Mouse (Mus musculus) thymus, adult 2 months (tissue): ENCODE measurements around the gene Serpine3. TPM values are rescaled to one million over a fixed set of nuclear protein-coding genes. Genes with fewer than 3 reads are reported as not detected.

Experiments
- DNase-seq: peaks from one replicate; pipeline ENCODE4 v3.0.0; 2021
- H3K27ac ChIP-seq: fragments of 200-500 bp; 2 replicates; pipeline ENCODE4 v1.5.1; 2012; ENCODE audit warnings: low read length, control low read depth; ENCODE audit not compliant: control insufficient read depth, insufficient read depth
- H3K27me3 ChIP-seq: fragments of 200-500 bp; 2 replicates; pipeline ENCODE4 v1.6.1; 2012; ENCODE audit warnings: mild to moderate bottlenecking, low read length, moderate library complexity, mixed read lengths; ENCODE audit not compliant: control insufficient read depth, insufficient read depth
- H3K36me3 ChIP-seq: fragments of 200-500 bp; 2 replicates; pipeline ENCODE4 v1.6.1; 2012; ENCODE audit warnings: mild to moderate bottlenecking, low read length, moderate library complexity; ENCODE audit not compliant: control insufficient read depth, insufficient read depth
- H3K4me1 ChIP-seq: fragments of 200-500 bp; replicated peaks from 2 replicates; pipeline ENCODE4 v1.6.1; 2012; ENCODE audit warnings: low read length; ENCODE audit not compliant: control insufficient read depth, insufficient read depth
- H3K4me3 ChIP-seq: fragments of 200-500 bp; 2 replicates; pipeline ENCODE4 v1.5.1; 2012; ENCODE audit warnings: mild to moderate bottlenecking, low read length, control low read depth, moderate library complexity; ENCODE audit not compliant: control insufficient read depth, insufficient read depth
- CTCF ChIP-seq: fragments of 200-500 bp; IDR thresholded peaks from 2 replicates; pipeline ENCODE4 v1.5.1; 2012; ENCODE audit warnings: mild to moderate bottlenecking, control low read depth, low read length, moderate library complexity, borderline replicate concordance; ENCODE audit not compliant: control insufficient read depth, poor library complexity, insufficient read depth; ENCODE audit errors: extremely low read depth
- POLR2A ChIP-seq: fragments of 200-500 bp; IDR thresholded peaks from 2 replicates; pipeline ENCODE4 v1.6.1; 2012; ENCODE audit warnings: mild to moderate bottlenecking, low read length, control low read depth, moderate library complexity; ENCODE audit not compliant: control insufficient read depth, poor library complexity, insufficient read depth; ENCODE audit errors: extremely low read depth
- WGBS: fragments of 180-500 bp; shearing (Covaris S2); methylation state at CpG from one replicate; pipeline ENCODE4 v1.1.7; 2018; 5-methylcytosine and 5-hydroxymethylcytosine counted together
- polyA plus RNA-seq: library from polyadenylated mRNA; depleted of rRNA; stranded (reverse); fragments of >200 nt; gene quantifications from 2 replicates; pipeline ENCODE4 v1.2.3, GENCODE M21; 2012; rRNA removed

Gene Serpine3
- 0.14 TPM in 1 of 2 replicates, not detected in the other for polyA plus RNA-seq

- no peak within 1 kb of the TSS for H3K4me3 ChIP-seq
- no peak within 1 kb of the TSS for H3K27ac ChIP-seq
- no peaks in the 10 kb centered on the region for H3K36me3 ChIP-seq
- no peak for DNase-seq
- no peaks in the 10 kb centered on the region for H3K27me3 ChIP-seq
- H3K4me1 ChIP-seq, result no peaks in the 10 kb centered on the region
- 95% methylated on average over 8 of the region's 8 CpGs for WGBS
- TF ChIP-seq CTCF, result no peak
- TF ChIP-seq POLR2A, result no peak
These were observed at the start of gene Serpine3 for GRCm38 (mm10) chr14:62663367-62663766. Serpine3 (plus strand) TSS chr14:62663667.

- H3K4me1 ChIP-seq, result no peaks in the 10 kb centered on the region
- WGBS, result 96% methylated on average over 3 of the region's 3 CpGs
- H3K27ac ChIP-seq, result no peak overlapping the region
- DNase-seq, result no peak
- no peak overlapping the region for H3K4me3 ChIP-seq
- H3K27me3 ChIP-seq, result no peaks in the 10 kb centered on the region
- no peaks in the 10 kb centered on the region for H3K36me3 ChIP-seq
- no peak for TF ChIP-seq CTCF
- no peak for TF ChIP-seq POLR2A
These were observed 41.1 kb upstream of the Serpine3 start for GRCm38 (mm10) chr14:62622393-62622792.

- Histone ChIP-seq H3K4me1 (no peaks in the 10 kb centered on the region), H3K4me3 (no peak overlapping the region), H3K27ac (no peak overlapping the region), H3K27me3 (no peaks in the 10 kb centered on the region), H3K36me3 (no peaks in the 10 kb centered on the region)
- WGBS, result 91% methylated on average over 5 of the region's 5 CpGs
- no peak for TF ChIP-seq POLR2A
- TF ChIP-seq CTCF, result no peak
- DNase-seq, result no peak
These were observed 35.5 kb upstream of the Serpine3 start for GRCm38 (mm10) chr14:62627951-62628350.

- no peaks in the 10 kb centered on the region for H3K4me1 ChIP-seq
- H3K36me3 ChIP-seq, result no peaks in the 10 kb centered on the region
- no peaks in the 10 kb centered on the region for H3K27me3 ChIP-seq
- no peak overlapping the region for H3K27ac ChIP-seq
- no peak for DNase-seq
- no peak for TF ChIP-seq CTCF
- no peak for TF ChIP-seq POLR2A
- no peak overlapping the region for H3K4me3 ChIP-seq
- 55% methylated on average over 9 of the region's 9 CpGs for WGBS
These were observed 25.8 kb upstream of the Serpine3 start for GRCm38 (mm10) chr14:62637436-62638344.

- WGBS, result 74% methylated on average over 6 of the region's 6 CpGs
- Histone ChIP-seq H3K4me1 (no peaks in the 10 kb centered on the region), H3K4me3 (no peak overlapping the region), H3K36me3 (no peaks in the 10 kb centered on the region), H3K27ac (no peak overlapping the region), H3K27me3 (no peaks in the 10 kb centered on the region)
- no peak for DNase-seq
- TF ChIP-seq CTCF (no peak), POLR2A (no peak)
These were observed 25.1 kb upstream of the Serpine3 start for GRCm38 (mm10) chr14:62638345-62638702.

- H3K27ac ChIP-seq, result no peak overlapping the region
- no peaks in the 10 kb centered on the region for H3K4me1 ChIP-seq
- H3K4me3 ChIP-seq, result no peak overlapping the region
- H3K27me3 ChIP-seq, result no peaks in the 10 kb centered on the region
- H3K36me3 ChIP-seq, result no peaks in the 10 kb centered on the region
- no peak for DNase-seq
- 36% methylated on average over 6 of the region's 6 CpGs for WGBS
- no peak for TF ChIP-seq CTCF
- TF ChIP-seq POLR2A, result no peak
These were observed 24.4 kb upstream of the Serpine3 start for GRCm38 (mm10) chr14:62639111-62639510.

- 71% methylated on average over 5 of the region's 5 CpGs for WGBS
- H3K4me1 ChIP-seq, result no peaks in the 10 kb centered on the region
- DNase-seq, result no peak
- H3K27me3 ChIP-seq, result no peaks in the 10 kb centered on the region
- H3K4me3 ChIP-seq, result no peak overlapping the region
- no peaks in the 10 kb centered on the region for H3K36me3 ChIP-seq
- TF ChIP-seq POLR2A (no peak), CTCF (no peak)
- H3K27ac ChIP-seq, result no peak overlapping the region
These were observed 23.9 kb upstream of the Serpine3 start for GRCm38 (mm10) chr14:62639551-62639950.
